Mouse (Mus musculus) heart, postnatal 36 days (tissue): ENCODE measurements around the gene Isoc2b. TPM values are rescaled to one million over a fixed set of nuclear protein-coding genes. Genes with fewer than 3 reads are reported as not detected.
"Not testable (repeated sequence)": the region's sequence is repeated elsewhere in the genome, so short reads cannot be mapped to it uniquely, and the experiment has no call there.

Source experiments
- DNase-seq, 2 experiments: peaks; one replicate each; pipeline ENCODE4 v3.0.0; 2021 to 2022
- intact Hi-C: fragments of 180-260 bp; cut with DNase I; formaldehyde crosslinking; loops from one replicate; pipeline ENCODE4 v1.15.1; 2025
- total RNA-seq, 2 experiments: library from RNA; stranded (reverse); gene quantifications; 2 replicates each; pipeline ENCODE4 v1.2.3; 2021

Gene Isoc2b
- total RNA-seq, 2 experiments from 2014 or later = 3.9 to 4.6 TPM

DNA sequence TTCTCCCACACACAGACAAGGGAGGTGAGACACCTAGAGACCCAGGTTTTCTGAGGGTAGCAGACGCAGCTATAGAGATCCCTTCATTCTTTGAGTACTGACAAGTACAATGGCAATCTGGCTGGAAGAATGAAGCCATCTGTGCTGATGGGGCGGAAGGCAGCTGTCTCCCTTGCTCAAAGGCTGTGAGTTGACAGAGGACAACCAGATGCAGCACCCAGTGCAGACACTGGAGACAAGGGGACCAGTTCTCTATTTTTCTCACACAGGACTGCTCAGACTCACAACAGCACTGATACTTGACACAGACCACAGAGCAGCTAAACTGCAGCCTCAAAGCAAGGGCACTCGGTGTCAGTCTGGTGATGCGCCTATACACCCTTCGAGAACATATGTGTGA is 28.0 kb downstream of the Isoc2b start:
- intact Hi-C loops = no loop called here
- DNase-seq = no peak

DNA sequence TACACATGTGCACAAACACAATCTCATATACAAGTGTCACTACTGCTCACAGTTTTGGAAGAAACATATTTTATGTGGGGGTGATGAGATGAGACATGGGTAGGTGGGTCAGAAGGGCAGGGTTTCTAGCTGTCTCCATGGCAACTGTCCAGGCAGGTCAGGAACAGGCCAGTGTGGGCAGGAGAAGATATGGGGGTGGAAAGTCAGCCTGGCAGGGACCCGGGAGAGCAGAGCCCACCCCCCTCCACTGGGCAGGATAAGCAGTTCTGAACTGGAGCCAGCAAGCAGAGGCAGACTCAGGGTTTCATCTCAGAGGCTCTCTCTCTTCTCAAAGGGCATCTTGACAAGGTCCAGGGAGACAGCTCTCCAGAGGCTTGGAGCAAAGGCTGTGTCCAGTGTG is 32.4 kb downstream of the Isoc2b start:
- intact Hi-C loops = no loop called here
- no peak for DNase-seq

DNA sequence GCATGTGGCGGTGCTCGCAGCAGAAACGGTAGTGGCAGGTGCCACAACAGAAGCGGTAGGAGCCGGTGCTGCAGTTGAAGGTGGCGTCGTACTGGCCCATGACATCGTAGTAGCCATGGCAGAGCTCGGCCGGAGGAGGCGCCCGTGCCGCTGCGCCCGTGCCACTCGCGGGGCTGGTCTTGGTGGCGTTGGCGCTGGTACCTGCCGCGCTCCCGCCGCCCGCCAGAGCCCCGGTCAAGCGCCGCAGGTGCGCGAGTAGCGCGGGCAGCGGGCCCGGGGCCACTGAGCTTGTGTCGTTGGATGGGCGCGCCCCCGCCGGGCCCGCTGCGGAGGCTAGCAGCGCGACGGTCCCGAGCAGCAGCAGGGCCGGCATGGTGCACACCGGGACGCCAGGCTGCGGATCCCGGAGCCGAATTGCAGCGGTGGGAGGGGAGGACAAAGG is 33.7 kb downstream of the Isoc2b start:
- DNase-seq = peak; percentile 32 to 46

DNA sequence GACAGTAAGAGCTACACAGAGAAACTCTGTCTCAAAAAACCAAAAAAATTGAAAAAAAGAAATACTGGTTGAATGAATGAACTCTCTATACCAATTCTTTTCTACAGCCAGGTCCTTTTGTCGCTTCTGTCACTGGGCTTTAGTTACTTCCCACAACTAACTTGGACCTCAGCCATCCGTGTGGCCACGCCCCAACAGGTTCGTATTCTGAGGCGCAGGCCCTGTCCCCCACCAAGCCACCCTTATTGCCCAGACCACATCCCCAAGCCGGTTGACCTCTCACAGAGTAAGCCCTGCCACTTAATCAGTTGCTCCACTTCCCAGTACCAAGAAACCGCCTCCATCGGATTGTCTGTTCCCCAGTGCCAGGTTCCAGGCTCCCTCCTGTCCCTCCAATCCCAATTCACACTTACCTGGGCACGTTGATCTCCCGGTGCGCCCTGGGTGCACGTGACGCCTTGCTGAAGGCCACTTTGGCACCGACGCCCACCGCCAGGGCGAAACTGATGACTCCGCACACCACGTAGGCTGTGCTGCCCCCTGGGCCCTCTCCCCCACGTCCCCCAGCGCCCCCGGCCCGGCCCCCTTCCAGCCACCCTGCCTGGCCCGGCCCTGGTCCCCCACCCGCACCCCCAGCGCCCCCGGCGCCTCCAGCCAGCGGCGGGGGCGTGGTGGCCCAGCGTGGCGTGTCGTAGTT is 34.3 kb downstream of the Isoc2b start:
- intact Hi-C loops = no loop called here
- no peak for DNase-seq

More for the DNA sequence above, 33.7 kb downstream of the Isoc2b start:
- intact Hi-C loops = no loop called here

DNA sequence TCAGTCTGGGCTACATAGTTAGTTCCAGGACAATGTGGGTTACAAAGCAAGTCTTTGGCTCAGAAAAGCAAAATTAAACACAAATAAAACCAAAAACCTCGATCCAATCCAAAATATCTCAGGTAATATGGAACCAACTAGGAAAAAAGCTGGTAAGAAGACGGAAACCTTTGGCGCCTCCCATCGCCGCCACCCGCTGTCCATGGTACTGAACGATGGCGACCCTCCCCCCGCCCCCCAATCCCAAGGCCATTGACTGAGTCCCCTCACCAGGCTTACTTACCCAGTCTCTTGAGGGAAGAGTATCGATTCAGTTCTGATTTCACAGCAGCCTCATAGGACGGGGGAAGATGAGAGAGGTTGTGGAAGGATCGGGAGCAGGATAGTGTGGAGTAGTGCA is 39.6 kb downstream of the Isoc2b start:
- DNase-seq = no peak
- intact Hi-C loops = no loop called here

DNA sequence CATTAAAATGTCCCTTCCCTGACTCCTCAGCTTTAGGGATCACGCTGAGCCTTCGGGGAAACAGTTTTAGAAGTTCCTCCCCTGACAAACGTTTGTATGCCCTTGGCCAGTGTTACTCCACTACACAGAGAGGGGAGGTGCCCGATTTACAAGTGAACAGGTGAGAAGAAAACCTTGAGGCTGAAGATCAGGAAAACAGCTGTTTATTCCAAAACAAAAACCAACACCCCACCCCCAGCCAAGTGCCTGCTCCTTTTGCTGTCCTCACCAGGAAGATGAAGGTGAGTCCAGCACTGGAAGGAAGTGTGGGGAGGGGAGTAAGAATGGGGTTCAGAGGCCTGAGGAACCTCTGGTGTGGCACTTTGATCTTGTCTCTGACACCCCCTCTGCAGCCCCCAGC is 44.7 kb downstream of the Isoc2b start:
- no peak for DNase-seq
- intact Hi-C loops = no loop called here

DNA sequence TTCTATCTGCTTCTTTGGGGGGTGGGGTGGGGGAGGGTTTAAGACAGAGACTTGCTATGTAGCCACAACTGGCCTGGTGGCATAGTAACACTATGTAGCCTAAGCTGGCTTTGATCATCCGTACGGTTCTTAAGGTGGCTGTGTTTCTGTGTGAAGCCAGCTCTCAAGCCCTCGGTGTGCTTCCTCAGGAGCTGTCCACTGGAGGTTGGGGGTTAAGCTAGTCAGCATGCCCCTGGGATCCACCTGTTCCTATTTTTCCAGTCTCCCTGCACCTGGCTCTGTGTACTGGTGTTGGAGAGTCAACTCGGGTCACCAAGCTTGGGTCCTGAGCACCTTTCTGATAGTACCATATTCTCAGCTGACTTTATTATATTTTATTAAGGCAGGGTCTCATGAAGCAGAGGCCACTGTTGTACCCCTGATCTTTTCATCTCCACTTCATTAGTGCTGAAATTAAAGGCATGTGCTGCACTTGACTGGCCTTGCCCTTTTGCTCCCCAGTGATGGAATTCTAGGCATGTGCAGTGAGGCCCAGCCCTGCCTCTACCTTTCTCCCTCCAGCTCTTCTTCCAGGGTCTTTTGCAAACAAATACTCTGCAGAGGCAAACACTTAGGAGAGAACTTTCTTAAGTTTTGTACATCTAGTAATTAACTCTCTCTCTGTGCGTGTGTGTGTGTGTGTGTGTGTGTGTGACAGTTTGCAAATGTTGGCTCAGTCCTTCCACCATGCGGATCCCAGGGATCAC is 47.7 kb downstream of the Isoc2b start:
- intact Hi-C loops = no loop called here
- DNase-seq = no peak

DNA sequence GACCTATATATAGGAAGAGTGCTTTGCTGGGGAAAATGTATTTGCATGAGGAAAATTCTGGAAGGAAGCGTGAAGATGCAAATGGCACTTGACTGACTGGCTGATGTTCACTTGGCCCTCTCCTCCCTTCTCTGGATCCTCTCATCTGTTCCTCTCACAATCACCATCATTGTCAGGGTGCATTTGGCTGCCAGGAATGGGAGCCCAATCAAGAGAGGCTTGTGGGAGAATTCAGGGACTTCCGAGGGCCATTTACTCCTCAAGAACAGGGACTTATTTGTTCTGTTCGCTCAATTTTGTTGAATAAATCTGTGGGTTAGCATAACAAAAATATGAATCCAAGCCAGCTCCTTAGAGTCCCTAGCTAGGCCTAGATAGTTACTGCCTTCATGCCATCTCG is 48.4 kb downstream of the Isoc2b start:
- intact Hi-C loops = no loop called here
- DNase-seq = no peak

DNA sequence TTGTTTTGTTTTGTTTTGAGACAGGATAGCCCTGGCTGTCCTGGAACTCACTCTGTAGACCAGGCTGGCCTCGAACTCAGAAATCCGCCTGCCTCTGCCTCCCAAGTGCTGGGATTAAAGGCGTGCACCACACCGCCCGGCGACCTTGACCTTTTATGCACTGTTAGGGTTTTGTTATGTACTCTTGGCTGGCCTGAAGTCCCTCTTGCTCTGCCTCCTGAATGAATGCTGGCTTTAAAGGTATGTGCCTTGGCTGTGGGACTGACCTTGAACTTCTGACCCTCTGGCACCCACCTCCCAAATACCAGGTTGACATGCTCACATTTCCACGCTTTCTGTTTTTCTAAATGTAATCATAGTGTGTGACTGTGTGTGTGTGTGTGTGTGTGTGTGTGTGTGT is 49.1 kb downstream of the Isoc2b start:
- DNase-seq, intact Hi-C loops: not testable (repeated sequence)

DNA sequence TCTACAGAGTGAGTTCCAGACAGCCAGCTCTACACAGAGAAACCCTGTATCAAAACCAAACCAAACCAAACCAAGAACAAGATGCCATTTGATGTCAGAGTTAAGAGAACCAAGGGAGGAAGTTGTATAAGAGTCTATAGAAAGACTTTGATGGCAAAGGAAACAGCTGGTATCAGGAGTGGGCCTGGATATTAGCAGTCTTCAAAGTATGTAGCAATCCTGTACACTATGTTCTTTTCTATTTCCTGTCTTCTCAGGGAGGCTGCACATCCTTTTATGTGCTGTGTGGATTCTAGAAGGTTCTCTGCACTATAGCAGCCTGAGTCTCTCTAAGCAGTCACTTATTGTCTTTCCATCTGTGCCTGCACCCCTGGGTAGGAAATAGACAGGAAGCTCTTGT is 53.5 kb downstream of the Isoc2b start:
- DNase-seq = no peak
- intact Hi-C loops = loop anchor here (10.0 kb wide), 2 partner anchors 198 to 228 kb away; partner anchors contain the start of genes Fiz1, Gm44973 and Zfp524

DNA sequence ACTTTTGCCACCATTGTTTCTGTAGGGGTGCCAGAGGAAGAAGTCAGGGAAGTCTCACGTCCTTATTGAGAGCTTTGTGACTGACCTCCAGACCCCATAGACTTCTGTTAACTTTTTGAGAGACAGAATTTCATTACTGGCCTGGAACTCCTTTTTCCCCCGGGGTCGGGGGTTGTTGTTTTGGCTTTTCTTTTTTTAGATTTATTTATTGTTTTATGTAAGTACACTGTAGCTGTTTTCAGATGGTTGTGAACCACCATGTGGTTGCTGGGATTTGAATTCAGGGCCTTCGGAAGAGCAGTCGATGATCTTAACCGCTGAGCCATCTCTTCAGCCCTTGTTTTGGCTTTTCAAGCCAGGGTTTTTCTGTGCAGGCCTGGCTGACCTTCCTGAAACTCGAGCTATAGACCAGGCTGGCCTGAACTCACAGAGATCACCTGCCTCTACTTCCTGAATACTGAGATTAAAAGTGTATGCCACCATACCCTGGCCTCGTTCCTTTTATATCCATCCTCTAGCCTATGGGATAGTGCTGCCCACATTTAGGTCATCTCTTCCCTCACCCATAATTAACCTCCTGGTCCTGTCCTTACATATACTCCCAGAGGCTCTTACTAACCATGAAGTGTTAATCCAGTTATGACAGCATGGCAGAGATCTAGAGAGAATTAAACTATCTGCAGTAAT is 56.8 kb downstream of the Isoc2b start:
- intact Hi-C loops = loop anchor here (2.0 to 10.0 kb wide), 5 partner anchors 52 to 232 kb away; partner anchors contain the start of genes Fiz1, Gm44973, Zfp524 and Zfp628
- no peak for DNase-seq

DNA sequence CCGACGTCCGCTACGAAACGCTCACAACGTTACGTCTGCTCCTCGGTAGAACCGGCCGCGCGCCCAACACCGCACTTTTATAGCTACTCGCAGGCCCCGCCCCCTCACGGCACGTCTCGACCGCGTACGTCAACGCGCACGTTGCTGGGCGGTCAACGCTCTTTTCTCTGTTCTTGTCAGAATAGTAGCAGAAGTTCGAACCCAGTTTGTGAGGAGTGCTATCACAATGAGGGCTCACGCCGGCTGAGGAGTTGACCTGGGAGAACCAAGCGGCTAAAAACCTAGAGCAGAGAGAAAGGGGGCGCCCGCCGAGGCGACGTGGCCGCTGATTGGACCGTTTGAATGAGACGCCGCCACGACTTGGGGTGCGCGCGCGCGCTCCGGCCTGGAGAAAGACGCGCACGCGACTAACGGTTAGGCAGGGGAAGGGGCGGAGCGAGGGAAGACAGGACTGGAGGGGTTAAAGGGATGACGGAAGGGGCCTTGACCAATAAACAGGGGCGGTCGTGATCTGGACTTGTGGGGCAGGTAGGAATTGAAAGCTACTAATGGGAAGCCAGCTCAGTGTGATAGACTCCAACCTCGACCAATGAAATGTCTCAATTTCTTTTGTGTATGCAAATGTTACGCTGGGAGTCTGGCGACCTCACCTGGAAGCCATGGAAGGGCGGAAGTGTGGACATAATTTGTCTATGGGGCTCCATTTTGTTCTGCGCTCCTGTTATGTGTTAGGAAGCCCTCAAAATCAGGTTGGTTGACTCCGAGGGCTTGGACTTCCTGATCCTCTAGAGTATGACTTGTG is 57.6 kb downstream of the Isoc2b start, which contains the start of gene Ube2s:
Gene Ube2s, minus strand, starts transcription at position 288 of the 802 bp plus-strand sequence.
- intact Hi-C loops = loop anchor here (1.0 to 10.0 kb wide), 6 partner anchors 19 to 232 kb away; partner anchors contain the start of genes Fiz1, Gm44973, Zfp524 and Zfp628

DNA sequence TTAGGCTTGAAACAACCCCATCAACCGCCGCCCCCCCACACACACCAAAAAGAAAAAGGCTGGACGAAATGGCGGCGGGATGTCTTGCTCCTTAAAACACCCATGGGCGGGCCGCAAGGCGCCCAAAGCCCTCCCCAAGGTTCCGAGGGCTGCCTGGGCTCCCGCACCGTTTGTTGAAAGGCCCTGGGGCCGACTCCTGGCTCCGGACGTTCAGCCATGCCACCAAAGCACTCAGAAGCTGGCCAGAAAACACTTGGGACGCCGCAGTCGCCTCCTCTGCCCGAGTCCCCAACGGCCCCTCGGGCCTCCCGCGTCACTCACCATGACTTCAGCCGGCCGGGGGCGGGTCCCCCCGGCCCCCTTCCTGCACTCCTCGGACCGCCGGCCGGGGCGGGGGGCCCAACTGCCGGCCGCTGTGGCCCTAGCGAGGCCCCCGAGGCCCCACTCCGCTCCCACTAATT is 58.2 kb downstream of the Isoc2b start:
- no peak for DNase-seq
- intact Hi-C loops = loop anchor here (1.0 to 10.0 kb wide), 7 partner anchors 19 to 233 kb away; partner anchors contain the start of genes Fiz1, Gm44973, Zfp524 and Zfp628

More for the DNA sequence above, 57.6 kb downstream of the Isoc2b start, which contains the start of gene Ube2s:
- peak; percentile 98 for DNase-seq

DNA sequence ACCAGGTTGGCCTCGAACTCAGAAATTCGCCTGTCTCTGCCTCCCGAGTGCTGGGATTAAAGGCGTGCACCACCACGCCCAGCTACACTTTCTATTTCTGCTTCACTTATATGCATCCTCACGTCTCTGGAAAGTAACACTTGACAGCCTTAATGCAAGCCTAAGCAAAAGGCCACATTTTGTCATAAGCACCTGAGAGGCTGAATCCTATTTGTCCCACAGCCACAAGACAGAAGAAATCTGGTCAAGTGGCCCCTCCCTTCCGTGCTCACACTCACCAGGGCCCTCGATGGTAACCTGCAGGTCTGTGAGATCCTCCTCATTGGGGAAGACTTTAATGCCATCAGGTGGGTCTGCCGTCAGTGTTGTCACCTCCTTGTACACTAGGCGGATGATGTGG is 58.9 kb downstream of the Isoc2b start:
- intact Hi-C loops = loop anchor here (2.0 to 10.0 kb wide), 4 partner anchors 72 to 234 kb away; partner anchors contain the start of genes Fiz1, Gm44973 and Zfp524
- not testable (repeated sequence) for DNase-seq

DNA sequence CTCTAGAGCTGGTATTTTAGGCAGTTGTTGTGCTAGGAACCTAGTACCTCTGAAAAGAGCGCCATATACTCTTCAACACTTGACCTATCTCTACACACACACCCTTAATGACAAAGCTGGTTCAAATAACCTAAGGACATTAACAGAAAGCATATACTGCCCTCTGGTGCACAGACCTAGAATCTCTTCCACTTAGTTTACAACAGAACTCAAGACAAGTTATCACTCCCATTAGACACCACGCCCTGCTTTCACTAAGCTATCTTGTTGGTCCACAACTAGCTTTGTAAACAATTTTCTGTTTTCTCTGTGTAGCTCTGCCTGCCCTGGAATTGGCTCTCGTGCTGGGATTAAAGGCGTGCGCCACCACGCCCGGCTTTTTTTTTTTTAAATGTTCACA is 63.3 kb downstream of the Isoc2b start:
- DNase-seq = peak in 1 of 2 experiments; percentile 10
- intact Hi-C loops = loop anchor here (2.0 kb wide), 1 partner anchor 182 kb away; no protein-coding TSS in a partner anchor

DNA sequence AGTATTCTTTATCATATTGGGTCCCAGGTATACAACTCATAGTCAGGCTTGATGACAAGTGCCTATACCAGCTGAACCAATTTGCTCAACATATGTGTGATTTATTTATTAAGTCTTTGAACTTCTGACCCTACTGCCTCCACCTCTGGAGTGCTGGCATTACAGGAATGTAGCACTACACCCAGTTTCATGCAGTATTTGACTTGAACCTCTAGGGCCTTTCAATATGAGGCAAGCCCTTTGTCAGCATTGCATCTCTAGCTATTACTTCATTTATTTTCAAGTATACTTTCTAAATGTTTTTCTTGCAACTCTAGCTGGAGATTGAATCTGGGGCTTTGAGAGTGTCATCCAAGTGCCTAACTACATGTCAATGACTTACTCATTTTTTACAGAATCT is 67.8 kb downstream of the Isoc2b start:
- intact Hi-C loops = no loop called here
- no peak for DNase-seq

DNA sequence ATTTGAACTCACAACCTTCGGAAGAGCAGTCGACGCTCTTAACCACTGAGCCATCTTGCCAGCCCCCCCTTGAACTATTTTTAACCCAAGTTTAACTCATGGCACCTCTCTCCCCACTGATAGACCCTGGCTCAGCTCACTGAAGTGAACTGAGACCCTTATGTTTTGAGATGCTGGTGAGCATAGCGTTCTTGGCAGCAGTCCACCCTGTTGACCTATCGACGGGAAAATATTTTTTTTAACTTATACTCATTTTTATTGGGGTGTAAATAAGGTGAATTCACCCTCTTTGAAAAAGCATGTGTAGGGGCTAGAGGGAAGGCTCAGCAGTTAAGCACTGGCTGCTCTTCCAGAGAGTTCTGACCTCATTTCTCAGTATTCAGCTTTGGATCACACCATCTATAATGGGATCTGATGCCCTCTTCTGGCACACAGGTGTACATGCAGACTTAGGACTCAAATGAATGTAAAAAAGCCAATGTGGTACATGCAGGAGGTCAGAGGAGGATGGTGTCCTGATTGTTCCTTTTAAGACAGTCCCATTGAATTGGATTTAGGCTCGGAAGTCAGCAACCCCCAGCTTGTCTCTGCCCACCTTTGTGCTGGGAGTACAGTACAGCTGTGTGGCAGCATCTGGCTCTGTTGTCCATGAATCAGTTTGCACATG is 74.2 kb downstream of the Isoc2b start:
- intact Hi-C loops = loop anchor here (2.0 to 10.0 kb wide), 2 partner anchors 239 to 259 kb away; partner anchors contain the start of gene Zfp580
- DNase-seq = peak in 1 of 2 experiments; percentile 18
